ENCODE assay signal across 8 mouse cellular contexts in the genomic region with DNA sequence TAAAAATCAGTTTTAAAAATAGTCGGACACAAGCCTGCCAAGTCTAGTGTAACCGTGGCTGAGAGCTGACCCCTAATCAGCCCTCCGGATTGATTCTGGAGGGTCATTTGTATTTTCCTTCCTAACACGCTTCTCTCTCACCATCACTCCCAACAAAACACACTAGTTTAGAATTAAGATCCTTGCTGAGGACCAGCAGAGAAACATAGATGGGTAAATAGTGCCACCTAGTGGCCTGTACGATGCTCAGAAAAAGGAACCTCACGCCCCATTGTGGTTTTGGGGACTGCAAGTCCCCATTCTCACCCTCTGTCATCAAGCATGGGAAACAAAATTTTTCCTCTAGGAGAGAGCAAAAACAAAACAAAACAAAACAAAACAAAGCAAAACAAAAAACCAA.
DNase-seq lines count a peak whose midpoint lies in the region; ATAC-seq lines count a peak whose summit lies in the region.

No protein-coding gene starts in this region.

- H3K36me3 ChIP-seq in embryonic facial prominence, embryonic 13.5 days: no peaks in the 10 kb centered on the region
- H3K36me3 ChIP-seq in midbrain, embryonic 16.5 days (ENCODE audit: control insufficient read depth, insufficient read depth, low read length): no peaks in the 10 kb centered on the region

- peak; percentile 27 to 54 for DNase-seq in heart, adult 18-20 months
- no peak for DNase-seq in heart, postnatal 25 days (ENCODE audit: low spot score)
- peak; percentile 18 to 20 for DNase-seq in adrenal gland, postnatal 36 days
- DNase-seq in heart, postnatal 36 days: peak; percentile 31 to 37
- DNase-seq in left cerebral cortex, adult 18-20 months (ENCODE audit: low spot score in 2 of 2): peak; percentile 60 to 71
- peak; percentile 61 for DNase-seq in thymus, postnatal 0 days (ENCODE audit: low spot score)

- no peaks in the 10 kb centered on the region for H3K9me3 ChIP-seq in embryonic facial prominence, embryonic 13.5 days
- no peaks in the 10 kb centered on the region for H3K9me3 ChIP-seq in midbrain, embryonic 16.5 days (replicated peaks; ENCODE audit: control insufficient read depth, low read length, poor library complexity, severe bottlenecking)

- intact Hi-C loops in heart, postnatal 25 days (cut with DNase I): loop anchor here (2.0 to 10.0 kb wide), 5 partner anchors 377 to 1657 kb away; no protein-coding TSS in a partner anchor
- intact Hi-C loops in heart, postnatal 36 days (cut with DNase I): loop anchor here (1.0 to 10.0 kb wide), 5 partner anchors 377 to 1657 kb away; no protein-coding TSS in a partner anchor

- H3K4me2 ChIP-seq in embryonic facial prominence, embryonic 13.5 days: peak overlapping the region; percentile 31
- peak overlapping the region; percentile 49 for H3K4me2 ChIP-seq in midbrain, embryonic 16.5 days (ENCODE audit: low read length)

- no peak overlapping the region for H3K9ac ChIP-seq in embryonic facial prominence, embryonic 13.5 days
- no peak overlapping the region for H3K9ac ChIP-seq in midbrain, embryonic 16.5 days (ENCODE audit: low read depth, low read length)

- WGBS in embryonic facial prominence, embryonic 13.5 days: 5% methylated on average over 6 of the region's 6 CpGs
- 3% methylated on average over 6 of the region's 6 CpGs for WGBS in midbrain, embryonic 16.5 days

- no peak overlapping the region for H3K27ac ChIP-seq in embryonic facial prominence, embryonic 13.5 days
- no peak overlapping the region for H3K27ac ChIP-seq in midbrain, embryonic 16.5 days (ENCODE audit: low read length)

- H3K4me1 ChIP-seq in embryonic facial prominence, embryonic 13.5 days: peaks cover 2% of the 10 kb centered on the region; the same call in 1 of the 2 replicates
- H3K4me1 ChIP-seq in midbrain, embryonic 16.5 days (ENCODE audit: control insufficient read depth, insufficient read depth, low read length): peaks cover 10% of the 10 kb centered on the region; the same call in 1 of the 2 replicates

- no peak overlapping the region for H3K4me3 ChIP-seq in embryonic facial prominence, embryonic 13.5 days
- peak overlapping the region; percentile 19; the same call in 1 of the 2 replicates for H3K4me3 ChIP-seq in midbrain, embryonic 16.5 days (ENCODE audit: low read depth, low read length)

- peaks cover 38% of the 10 kb centered on the region for H3K27me3 ChIP-seq in embryonic facial prominence, embryonic 13.5 days
- no peaks in the 10 kb centered on the region; the same call in 1 of the 2 replicates for H3K27me3 ChIP-seq in midbrain, embryonic 16.5 days (ENCODE audit: control insufficient read depth, insufficient read depth, low read depth, low read length)

- no peak for ATAC-seq in embryonic facial prominence, embryonic 13.5 days (ENCODE audit: insufficient number of reproducible peaks, insufficient read depth, low FRiP score, low TSS enrichment, low read depth)
- ATAC-seq in midbrain, embryonic 16.5 days: peak; percentile 83
